Mouse (Mus musculus) forebrain, embryonic 11.5 days (tissue): ENCODE results near the gene Olfr669. TPM values are rescaled to one million over a fixed set of nuclear protein-coding genes. Genes with fewer than 3 reads are reported as not detected.

ENCODE experiments used
- polyA plus RNA-seq: library from polyadenylated mRNA; unstranded; fragments of >200 nt; fragmentation: Nextera tagmentation; extraction: Ambion mirVana; gene quantifications from 2 replicates; pipeline ENCODE4 v1.2.1, GENCODE M21; 2014

The Olfr669 gene
- polyA plus RNA-seq, 1 experiment from 2014 or later = not detected

Other genes starting within 250 kb of the Olfr669 start
- gene Olfr661, start 247.7 kb upstream of the Olfr669 start, polyA plus RNA-seq = not detected in 2 replicates
- gene Usp17le, start 156.8 kb upstream of the Olfr669 start, polyA plus RNA-seq = not detected in 2 replicates
- not detected in 2 replicates for gene Usp17lb, start 91.6 kb upstream of the Olfr669 start, polyA plus RNA-seq
- not detected in 2 replicates for gene Usp17la, start 77.2 kb upstream of the Olfr669 start, polyA plus RNA-seq
- gene Olfr665, start 56.2 kb upstream of the Olfr669 start, polyA plus RNA-seq = not detected in 2 replicates
- gene Olfr666, start 38.3 kb upstream of the Olfr669 start, polyA plus RNA-seq = not detected in 2 replicates
- not detected in 2 replicates for gene Olfr667, start 12.8 kb upstream of the Olfr669 start, polyA plus RNA-seq
- not detected in 2 replicates for gene Olfr668, start 6.2 kb upstream of the Olfr669 start, polyA plus RNA-seq
- not detected in 2 replicates for gene Olfr670, start 28.4 kb downstream of the Olfr669 start, polyA plus RNA-seq
- not detected in 2 replicates for gene Olfr671, start 44.9 kb downstream of the Olfr669 start, polyA plus RNA-seq
- gene Olfr672, start 67.8 kb downstream of the Olfr669 start, polyA plus RNA-seq = not detected in 2 replicates
- not detected in 2 replicates for gene Olfr675, start 94.2 kb downstream of the Olfr669 start, polyA plus RNA-seq
- gene Olfr676, start 98.5 kb downstream of the Olfr669 start, polyA plus RNA-seq = not detected in 2 replicates
- gene Olfr677, start 117.1 kb downstream of the Olfr669 start, polyA plus RNA-seq = not detected in 2 replicates
- gene Olfr678, start 130.2 kb downstream of the Olfr669 start, polyA plus RNA-seq = not detected in 2 replicates
- not detected in 2 replicates for gene Olfr679, start 147.0 kb downstream of the Olfr669 start, polyA plus RNA-seq
- not detected in 2 replicates for gene Olfr680-ps1, start 158.6 kb downstream of the Olfr669 start, polyA plus RNA-seq
- not detected in 2 replicates for gene Olfr681, start 182.6 kb downstream of the Olfr669 start, polyA plus RNA-seq
- not detected in 2 replicates for gene Olfr683, start 212.8 kb downstream of the Olfr669 start, polyA plus RNA-seq
- not detected in 2 replicates for gene Olfr684, start 229.4 kb downstream of the Olfr669 start, polyA plus RNA-seq